Mouse (Mus musculus) cerebellum, adult 9-10 months (tissue): ENCODE data around the gene Aqp8.

ENCODE experiments used
- DNase-seq: peaks from one replicate; pipeline ENCODE4 v3.0.0; 2022

Aqp8 gene

DNA sequence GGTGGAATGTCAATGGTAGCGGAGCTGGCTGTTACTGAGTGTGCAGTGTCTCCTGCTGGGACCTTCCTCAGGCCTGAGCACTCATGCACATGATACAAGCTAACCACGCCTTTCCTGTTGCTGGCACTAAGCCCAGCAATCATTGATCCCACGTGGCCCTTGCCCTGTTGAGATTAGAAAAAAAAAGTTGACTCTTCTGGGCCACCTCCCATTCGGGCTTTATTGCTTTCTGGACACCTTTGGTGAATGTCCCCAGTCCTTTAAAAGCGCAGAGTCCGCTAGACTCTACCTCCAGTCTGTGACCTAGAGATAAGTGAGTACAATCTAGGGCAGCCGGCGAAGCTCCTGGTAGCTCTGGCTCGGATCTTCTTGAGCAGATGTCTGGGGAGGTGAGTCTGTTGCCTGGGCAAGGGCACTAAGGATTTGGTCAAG, at the start of gene Aqp8:
Gene Aqp8 (plus strand): TSS at position 222 of the 432 bp plus-strand sequence.
- peak; percentile 36 for DNase-seq

DNA sequence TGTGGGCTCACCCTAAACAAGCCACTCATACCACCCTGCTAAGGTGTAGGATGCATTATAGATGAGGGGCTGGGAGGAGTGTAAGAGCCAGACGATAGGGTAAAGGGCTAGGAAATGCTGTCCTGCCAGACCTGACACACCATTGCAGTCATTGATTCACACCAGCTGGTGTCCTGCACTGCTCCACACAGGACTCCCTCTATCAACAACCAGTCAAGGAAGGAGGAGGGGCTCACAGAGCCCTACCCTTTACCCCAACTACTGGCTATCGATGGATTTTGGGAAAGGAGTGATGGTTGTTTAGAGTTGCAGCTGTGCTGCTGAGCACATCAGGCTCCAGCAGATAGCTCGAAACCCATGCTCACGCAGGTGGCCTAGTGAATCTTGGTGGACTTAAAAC, 45.3 kb upstream of the Aqp8 start:
- DNase-seq, result no peak

DNA sequence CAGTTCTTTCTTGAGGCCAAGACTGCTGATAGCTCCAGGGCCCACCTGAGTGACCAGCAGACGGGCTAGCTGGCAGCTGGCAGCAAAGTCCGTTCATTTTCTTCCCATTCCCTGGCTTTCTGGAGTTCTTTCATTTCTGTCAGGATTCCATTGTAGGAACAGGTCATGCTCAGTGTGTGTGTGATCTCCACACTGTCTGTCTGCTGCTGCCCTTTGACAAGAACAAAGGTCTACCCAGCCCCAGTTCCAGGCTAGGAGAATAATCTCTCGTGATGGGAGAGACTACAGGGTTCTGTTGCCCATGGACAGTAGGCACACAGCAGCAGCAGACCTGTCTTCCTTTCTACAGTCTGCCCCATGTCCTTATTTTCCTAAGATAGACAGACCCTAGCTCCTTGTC, 44.4 kb upstream of the Aqp8 start:
- DNase-seq, result peak; percentile 4

DNA sequence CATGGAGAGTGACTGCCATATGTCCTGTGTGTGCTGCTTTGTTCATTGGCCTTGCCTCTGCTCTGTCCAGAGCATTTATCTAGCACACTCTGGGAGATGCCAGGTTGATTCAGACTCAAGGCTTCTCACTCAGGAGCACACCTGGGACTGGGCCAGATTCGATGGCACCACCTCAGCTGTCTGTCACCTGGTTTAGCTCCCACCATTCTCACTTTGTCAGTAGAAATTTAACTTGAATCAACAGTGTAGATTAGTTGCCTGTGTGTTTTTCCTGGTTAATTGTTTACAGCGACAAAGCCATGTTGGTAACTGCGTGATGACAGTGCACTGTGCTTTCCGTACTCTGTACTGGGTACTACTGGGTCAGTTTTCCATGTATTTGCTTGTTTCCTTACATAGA, 42.1 kb upstream of the Aqp8 start:
- no peak for DNase-seq

DNA sequence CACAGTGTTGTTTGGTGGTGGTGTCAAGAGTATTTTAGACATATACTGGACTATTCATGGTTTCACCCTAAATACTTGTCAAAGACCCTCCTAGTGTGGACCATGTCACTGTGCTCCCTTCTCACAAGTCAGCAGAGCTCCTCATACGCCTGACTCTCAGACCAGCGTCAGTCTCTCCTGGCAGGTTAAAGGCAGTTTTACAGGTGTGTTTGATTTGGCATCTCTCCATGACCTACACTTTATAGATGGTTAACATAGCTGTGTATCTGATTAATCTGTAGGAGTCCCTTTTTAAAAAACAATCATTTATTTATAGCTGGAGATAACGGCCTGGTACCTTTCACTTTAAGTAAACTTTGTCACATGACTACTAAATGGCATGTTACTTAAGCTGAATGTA, 40.1 kb upstream of the Aqp8 start:
- no peak for DNase-seq

DNA sequence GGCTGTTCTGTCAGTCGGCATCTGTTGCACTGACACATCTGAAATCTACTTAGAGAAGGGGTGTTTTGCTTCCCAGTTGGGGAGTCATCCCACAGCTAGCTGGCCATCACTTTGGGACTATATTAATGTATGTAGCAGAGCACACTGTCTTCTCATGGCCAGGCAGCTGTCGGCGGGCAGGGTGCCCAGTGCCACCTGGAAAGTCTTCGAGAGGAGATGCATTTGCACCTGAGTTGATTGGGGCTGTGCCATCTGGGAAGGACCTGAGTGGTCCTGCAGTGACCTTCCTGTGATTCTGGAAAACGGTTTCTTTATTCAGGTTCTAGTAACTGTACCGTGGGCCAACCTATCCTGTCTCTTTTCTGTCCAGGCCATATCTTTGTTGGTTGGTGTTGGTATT, 37.8 kb upstream of the Aqp8 start:
- DNase-seq, result no peak

DNA sequence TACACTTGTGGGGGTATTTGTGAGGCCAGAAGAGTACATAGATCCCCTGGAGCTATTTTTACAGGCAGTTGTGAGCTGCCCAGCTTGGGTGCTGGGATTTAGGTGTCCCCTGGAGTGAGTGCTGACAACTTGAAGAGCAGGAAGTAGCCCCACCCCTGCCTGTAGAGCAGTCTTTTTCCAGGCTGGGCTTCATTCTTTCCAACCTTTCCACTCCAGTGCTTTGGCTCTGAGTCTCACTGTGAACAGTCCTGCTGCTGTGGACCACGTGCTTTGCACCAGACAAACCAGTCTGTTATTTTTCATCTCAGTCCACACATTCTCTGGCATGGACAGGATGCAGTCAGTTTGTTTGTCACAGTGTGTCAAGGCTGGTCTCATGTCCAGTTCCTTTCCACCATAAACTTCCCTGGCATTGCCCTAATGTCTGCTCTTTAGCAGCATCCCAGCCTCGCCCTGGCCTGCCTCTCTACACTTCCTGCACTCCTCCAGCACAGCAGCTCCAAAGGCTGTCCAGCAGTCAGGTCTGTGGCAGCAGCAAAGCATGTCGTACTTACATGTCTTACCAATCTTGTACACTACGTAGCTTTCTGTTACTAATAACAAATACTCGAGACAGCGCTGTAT, 36.8 kb upstream of the Aqp8 start:
- DNase-seq, result no peak

DNA sequence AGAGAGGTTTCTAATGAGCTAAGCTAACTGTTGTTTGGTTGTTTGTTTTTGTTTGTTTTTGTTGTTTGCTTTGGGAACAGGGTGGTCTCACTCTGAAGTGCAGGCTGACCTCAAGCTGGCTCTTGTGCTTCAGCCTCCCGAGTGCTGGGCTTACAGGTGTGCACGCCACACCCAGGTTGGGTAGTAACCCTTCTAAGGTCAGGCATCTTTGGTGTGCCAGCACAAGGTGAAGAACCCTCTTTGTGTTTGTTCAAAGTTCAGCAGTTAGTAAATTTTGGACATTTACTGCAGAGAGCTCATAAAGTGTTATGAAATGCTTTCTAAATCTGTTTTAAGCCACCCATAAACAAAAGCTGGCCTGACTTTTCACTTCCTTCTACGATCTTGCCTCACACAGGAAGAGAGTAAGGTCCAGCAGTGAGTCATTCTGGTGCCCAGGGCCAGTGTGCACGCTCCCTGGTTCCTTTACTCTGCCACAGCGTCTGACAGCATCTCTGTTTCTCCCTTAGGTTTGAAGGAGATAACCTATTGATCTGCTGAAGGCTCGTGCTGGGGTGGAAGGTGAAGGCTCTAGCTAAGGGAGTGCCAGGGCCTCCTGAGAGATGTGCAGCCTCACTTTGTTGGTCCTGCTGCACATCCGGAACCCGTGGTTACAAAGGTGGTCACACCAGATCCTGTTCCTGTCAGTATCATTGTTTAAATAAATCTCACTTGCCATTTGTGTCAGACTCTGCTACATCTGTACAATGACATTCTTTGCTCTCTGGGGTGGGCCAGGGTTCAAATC, 32.3 kb upstream of the Aqp8 start:
- no peak for DNase-seq

DNA sequence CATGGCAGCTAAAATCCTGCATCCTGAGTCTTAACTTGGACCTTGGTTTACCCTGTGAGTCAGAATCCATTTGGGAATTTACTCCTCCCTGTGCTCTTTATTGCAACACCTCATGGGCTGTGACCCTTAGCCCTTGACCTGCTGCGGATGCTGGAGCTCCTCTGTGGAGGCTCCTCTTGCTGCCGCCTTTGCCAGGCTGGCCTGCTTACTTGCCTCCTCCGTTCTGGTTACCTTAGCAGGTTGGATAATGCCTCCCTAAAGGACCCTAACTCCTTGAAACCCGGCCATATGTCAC, 31.7 kb upstream of the Aqp8 start:
- DNase-seq, result no peak

DNA sequence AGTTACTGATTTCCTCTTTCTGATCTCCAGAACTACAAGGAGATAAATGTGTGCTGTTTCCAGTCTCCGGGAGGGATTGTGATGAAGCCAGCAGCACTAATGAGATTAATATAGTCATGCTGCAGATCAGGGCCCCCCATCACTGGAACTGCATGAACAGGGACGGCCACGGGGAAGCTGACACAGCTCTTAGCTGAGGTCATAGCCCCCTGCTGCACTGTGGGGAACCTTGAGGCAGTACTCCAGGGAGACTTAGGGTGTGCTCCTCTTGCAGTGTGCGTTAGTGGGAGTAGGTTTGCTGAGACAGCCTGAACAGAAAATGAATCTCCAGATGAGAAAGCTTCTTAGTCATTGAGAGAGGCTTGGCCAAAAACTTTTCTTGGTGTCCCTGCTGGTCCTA, 30.9 kb upstream of the Aqp8 start:
- no peak for DNase-seq

DNA sequence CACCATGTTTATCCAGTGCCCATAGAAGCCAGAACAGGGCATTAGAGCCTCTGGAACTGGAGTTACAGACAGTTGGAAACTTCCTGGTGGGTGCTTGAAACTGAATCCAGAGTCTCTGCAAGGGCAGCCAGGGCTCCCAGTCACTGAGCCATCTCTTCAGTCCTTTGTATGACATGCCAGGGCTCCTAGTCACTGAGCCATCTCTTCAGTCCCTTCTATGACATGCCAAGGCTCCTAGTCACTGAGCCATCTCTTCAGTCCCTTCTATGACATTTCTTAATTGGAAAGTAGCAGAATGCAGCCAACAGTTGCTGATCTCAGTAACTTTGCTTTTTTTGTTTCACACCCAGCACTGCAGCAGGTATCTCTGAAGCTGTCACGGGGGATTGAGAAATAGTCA, 20.0 kb upstream of the Aqp8 start:
- DNase-seq, result no peak

DNA sequence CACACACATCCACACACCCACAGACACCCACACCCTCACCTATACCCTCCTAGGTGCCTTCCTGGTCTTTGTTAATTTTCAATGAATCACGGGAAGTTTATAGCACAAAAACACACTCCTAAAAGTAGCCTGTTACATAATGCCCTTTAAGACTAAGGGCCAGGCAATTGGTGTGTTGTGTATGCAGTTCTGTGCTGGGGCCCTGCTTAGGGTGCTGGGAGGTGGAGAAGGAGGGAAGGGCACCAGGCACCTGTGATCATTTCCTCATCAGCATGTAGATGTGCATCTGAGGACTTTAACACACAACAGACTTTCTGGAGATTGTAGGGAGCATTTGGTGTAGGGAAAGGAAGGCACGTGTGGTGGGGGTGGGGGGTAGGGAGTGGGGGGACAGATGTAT, 13.3 kb upstream of the Aqp8 start:
- DNase-seq, result no peak

DNA sequence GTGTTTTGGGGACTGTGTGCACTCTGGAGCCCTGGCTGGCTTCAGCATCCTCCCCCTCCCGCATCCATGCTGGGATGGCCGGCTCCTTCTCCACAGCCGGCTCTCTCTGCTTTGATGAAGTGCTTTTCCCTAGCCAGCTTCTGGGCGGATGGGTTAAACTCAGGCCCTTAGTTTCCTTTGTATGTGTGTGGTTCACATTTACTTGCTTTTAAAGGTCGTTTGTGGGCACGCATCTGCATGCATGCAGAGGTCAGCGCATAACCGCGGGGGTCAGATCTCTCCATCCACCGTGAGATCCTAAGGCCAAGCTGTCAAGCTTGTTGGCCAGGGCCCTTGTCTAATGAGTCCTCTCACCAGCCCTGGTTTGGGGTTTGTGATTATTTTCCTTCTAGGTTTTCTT, 12.4 kb upstream of the Aqp8 start:
- no peak for DNase-seq

DNA sequence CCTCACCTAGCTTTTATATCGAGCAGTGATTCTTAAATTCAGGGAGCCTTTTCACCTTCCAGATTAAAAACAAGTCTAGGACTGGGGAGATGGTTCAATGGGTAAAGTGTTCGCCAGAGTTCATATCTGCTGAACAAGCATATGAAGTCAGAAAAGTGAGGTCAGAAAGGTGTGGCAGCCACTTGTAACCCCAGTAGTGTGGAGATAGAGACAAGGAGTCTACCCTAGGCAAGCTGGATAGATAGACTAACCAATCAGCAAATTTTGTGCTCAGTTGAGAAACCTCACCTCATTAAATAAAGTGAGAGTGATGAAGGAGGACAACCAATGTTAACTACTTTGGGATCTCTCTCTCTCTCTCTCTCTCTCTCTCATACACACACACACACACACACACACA, 11.6 kb upstream of the Aqp8 start:
- no peak for DNase-seq

DNA sequence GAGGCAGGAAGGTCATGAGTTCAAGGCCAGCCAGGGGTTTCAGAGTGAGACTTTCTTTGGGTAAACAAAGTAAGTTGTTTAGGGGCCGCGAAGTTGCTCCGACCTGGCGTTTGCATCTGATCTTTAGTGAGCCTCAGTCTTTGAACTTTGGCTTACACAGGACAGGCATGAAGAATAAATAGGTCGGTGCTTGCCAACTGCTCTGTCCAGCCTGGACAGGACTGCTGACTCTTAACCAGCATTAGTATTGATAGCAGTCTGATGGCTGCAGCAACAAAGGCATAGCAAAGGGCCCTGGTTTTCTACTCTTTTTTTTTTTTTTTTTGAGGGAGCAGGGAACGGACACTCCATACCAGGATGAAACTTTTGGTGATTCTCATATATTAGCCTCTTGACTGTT, 9.5 kb upstream of the Aqp8 start:
- DNase-seq, result no peak

DNA sequence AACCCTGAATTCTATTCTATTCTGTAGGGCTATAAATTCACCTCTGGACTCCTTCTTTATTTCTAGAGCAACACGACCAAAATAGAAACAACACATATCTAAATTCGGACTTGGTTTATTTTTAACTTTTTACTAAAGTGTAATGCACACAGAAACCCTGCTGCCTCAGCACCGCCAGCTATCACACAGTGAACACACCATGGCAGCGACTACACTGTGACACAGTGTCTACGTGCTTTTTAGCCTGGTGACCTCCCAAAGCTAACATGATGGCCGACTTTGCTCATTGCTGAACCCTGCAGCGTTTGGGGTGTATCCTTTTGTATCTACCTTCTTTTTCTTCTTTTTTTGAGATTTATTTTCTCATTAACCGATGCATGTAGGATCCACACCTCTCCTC, 9.0 kb upstream of the Aqp8 start:
- no peak for DNase-seq

DNA sequence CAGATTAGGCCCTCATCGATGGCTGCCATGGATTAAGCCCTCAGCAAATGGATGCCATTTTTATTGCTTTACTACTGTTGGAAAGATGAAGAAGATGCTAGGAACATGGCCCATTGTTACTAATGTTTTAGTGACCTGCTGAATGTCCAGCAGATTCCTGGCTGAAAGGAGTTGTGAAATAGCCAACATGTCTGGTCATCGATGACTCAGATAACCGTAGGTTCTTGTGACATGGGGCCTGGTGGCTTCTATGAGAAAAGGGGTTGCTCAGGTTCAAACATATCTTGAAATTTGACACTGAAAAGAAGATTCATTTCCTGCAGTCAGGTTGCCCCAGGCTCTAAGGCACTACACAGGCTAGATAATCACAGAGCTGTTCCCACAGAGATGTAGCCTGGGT, 7.0 kb upstream of the Aqp8 start:
- no peak for DNase-seq

DNA sequence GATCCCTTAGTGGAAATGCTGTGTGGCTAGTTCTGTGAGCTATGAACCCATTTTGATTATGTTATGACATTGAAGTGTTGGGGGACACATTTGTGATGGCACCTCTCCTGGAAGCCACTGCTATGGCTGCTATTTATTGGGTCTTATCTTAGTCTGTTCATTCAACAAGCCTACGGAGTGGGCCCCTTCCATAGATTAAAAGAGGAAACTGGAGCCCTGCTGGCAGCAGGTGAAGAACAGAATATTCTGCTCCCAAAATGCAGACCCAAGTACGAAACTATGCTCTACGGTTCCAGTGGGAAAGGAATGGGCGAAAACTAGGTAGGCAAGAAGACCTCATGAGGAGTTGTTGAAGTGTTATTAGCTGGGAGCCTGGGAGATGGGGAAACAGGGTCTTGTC, 3.8 kb upstream of the Aqp8 start:
- no peak for DNase-seq

DNA sequence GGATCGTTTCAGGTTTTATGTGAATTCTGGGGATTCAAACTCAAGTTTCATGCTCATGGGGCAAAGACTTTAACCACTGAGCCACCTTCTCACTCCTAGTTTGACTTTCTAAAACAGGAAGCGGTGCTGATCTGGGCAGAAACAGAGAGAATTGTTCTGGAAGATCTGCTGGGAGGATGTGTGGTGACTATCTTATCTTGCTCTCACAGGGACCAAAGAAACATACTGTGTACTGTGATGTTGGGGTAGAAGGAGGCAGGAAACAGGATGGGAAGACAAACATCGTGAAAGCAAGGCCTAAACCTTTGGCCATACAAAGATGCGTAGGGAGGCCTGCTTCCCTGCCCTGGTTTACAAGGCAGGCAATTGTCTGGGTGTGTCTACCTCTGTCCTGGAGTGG, 2.8 kb upstream of the Aqp8 start:
- DNase-seq, result no peak

DNA sequence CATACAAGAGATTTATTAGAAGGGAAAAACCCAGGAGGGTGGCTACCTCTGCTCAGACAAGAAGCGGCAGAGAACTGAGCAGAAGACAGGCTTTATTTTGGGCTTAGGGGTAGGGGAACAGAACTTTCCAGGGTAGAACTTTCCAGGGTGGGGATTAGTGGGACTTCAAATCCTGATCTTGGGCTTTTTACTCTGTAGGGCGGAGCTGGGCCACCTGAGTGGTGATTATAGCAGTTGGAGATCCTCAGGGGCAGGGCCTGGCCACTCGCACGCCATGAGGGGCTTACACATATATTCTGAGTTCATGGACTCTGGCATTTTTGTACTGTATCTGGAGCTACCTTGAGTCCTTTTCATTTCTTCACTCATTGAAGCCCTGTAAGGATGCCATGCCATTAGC, 775 bp upstream of the Aqp8 start:
- no peak for DNase-seq

DNA sequence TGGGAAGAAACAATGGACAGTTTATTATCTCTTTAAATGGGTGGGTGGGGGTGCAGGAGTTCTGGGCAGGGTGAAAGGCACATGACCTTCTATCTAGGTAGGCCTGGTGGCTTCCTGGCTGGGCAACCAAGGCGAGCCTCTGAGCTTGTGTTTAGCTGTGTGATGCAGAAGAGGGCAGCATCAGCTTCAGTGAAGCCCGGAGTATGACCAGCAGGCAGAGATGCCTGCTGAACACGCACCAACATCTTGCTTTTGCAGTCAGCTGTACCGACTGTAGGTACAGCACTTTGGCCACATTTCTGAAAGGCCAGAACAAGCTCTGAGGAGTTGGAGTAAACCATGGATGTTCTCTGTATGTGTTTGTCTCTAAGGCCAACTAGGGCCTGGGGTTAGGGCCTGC, 1.5 kb downstream of the Aqp8 start:
- no peak for DNase-seq

DNA sequence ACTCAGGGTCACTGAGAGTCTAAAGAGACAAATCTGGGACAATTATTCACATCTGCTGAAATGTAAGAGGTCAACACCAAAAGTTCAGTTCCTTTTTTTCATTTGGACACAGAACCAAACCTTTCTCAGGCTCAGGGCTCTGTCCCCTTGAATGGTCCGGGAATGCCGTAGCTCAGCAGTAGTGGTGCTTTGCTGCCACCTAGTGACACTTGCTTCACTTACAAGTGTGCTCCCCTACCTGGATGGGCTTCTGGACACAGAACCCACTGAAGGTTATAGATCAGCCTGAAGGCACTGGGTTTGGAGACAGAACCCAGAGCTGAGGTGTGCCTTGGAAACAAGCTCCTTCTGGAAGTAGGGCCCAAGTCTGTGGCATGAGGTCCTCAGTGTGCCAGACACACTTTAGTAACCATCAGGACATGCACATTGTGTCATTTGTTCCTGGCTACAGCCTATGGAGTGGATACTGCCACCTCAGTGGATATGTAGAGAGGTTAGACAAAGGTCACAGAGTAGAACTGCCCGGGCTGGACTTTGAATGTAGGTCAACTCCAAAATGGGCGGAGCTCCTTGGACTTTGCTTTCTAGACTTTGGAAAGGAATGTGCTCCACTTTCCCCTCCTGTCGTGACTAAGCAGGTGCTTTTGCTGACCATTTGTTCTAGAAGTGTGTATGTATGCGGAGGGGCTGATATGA, 3.7 kb downstream of the Aqp8 start:
- peak; percentile 83 for DNase-seq

DNA sequence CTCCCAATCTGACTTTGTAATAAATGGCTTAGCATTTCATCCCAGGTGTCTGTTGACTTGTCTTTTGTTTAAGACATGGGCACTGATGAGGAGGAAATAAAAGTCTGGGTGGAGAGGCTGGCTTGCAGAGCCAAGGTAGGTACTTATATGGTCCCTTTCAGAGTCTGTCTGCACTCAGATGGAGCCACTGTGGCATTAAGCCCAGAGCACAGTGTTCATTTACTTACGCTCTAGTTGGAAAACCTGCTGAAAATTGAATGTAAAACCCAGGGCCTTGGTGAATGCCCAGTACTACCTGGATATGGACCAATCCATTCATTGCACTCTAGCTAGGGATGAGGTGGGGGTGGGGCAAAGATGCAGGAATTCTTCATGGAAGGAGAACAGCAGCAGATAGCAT, 5.9 kb downstream of the Aqp8 start:
- DNase-seq, result peak; percentile 66

DNA sequence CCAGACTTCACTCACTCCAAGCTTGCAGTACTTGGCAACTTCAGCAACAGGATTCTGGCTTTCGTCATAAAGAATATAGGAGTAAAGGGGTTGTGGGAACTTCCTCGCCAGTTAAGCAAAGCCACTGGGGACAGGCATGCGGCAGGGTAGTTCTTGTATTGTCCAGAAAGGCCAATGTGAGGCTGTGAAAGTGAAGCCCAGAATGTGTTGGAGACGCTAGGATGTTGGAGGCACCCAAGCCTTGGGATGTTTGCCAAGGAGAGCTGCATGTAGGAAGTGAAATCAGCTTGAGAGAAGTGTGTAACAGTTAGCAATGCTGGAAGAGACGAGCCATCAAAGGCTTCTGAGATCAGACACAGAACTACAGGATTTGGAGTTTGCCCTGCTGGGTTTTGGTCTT, 25.6 kb downstream of the Aqp8 start:
- DNase-seq, result no peak
